In genomic region chr1:85955150-85955549, GRCm38 (mm10) we compare ENCODE assay signal across 1 mouse cellular context.
TF ChIP-seq lines count a peak whose summit lies in the region.

No protein-coding gene starts in this region.

TF ChIP-seq in CH12.LX, 34 proteins besides CTCF, POLR2A, EP300 and RAD21:
- 0 out of 2 replicates have a peak, but pooled peaks have one; percentile 26 for TF ChIP-seq MAFK (IDR thresholded peaks at IDR 0.05; ENCODE audit: insufficient replicate concordance, low read length)
- no peak for TF ChIP-seq ZC3H11A (IDR thresholded peaks at IDR 0.05; ENCODE audit: low read depth, low read length)
- TF ChIP-seq SIN3A (IDR thresholded peaks at IDR 0.05; ENCODE audit: low read length): no peak; the same call in 1 of the 2 replicates
- TF ChIP-seq IRF4 (IDR thresholded peaks at IDR 0.05; ENCODE audit: low read depth, low read length): peak; percentile 76
- TF ChIP-seq KAT2A (IDR thresholded peaks at IDR 0.05; ENCODE audit: insufficient replicate concordance, low read length): no peak
- peak; percentile 68; the same call in 1 of the 2 replicates for TF ChIP-seq BHLHE40 (IDR thresholded peaks at IDR 0.05; ENCODE audit: low read depth, low read length)
- no peak for TF ChIP-seq PAX5 (IDR thresholded peaks at IDR 0.05; ENCODE audit: low read length)
- no peak for TF ChIP-seq NRF1 (IDR thresholded peaks at IDR 0.05; ENCODE audit: low read depth, low read length)
- TF ChIP-seq SMC3 (IDR thresholded peaks at IDR 0.05; ENCODE audit: low read depth, low read length): no peak; the same call in 1 of the 2 replicates
- no peak for TF ChIP-seq CHD1 (IDR thresholded peaks at IDR 0.05; ENCODE audit: low read depth, low read length)
- TF ChIP-seq TBP (conservative IDR thresholded peaks at IDR 0.05; ENCODE audit: low read depth, low read length): peak; percentile 47; the same call in 1 of the 2 replicates
- TF ChIP-seq JUND (conservative IDR thresholded peaks at IDR 0.05; ENCODE audit: low read depth, low read length): peak; percentile 78
- TF ChIP-seq UBTF (IDR thresholded peaks at IDR 0.05; ENCODE audit: low read depth, low read length): no peak
- peak; percentile 78 for TF ChIP-seq JUN (IDR thresholded peaks at IDR 0.05; ENCODE audit: insufficient read depth, low read depth, low read length)
- TF ChIP-seq MXI1 (IDR thresholded peaks at IDR 0.05; ENCODE audit: low read depth, low read length): no peak
- TF ChIP-seq CHD2 (IDR thresholded peaks at IDR 0.05; ENCODE audit: low read length): peak; percentile 60; the same call in 1 of the 2 replicates
- no peak for TF ChIP-seq ZKSCAN1 (IDR thresholded peaks at IDR 0.05; ENCODE audit: borderline replicate concordance, low read depth, low read length)
- TF ChIP-seq RCOR1 (conservative IDR thresholded peaks at IDR 0.05; ENCODE audit: low read depth, low read length): 0 out of 2 replicates have a peak, but pooled peaks have one; percentile 12
- peak; percentile 66; the same call in 1 of the 2 replicates for TF ChIP-seq TCF12 (IDR thresholded peaks at IDR 0.05; ENCODE audit: low read depth, low read length)
- peak; percentile 87 for TF ChIP-seq ETS1 (conservative IDR thresholded peaks at IDR 0.05; ENCODE audit: low read depth, low read length)
- TF ChIP-seq HCFC1 (IDR thresholded peaks at IDR 0.05; ENCODE audit: low read depth, low read length): no peak
- TF ChIP-seq MAX (IDR thresholded peaks at IDR 0.05; ENCODE audit: low read length): no peak
- TF ChIP-seq ZNF384 (IDR thresholded peaks at IDR 0.05; ENCODE audit: low read depth, low read length): peak; percentile 87
- peak; percentile 70; the same call in 1 of the 2 replicates for TF ChIP-seq MEF2A (IDR thresholded peaks at IDR 0.05; ENCODE audit: borderline replicate concordance, low read depth, low read length)
- TF ChIP-seq MAZ (IDR thresholded peaks at IDR 0.05; ENCODE audit: low read depth, low read length): 0 out of 2 replicates have a peak, but pooled peaks have one; percentile 34
